Mouse (Mus musculus): ENCODE measurements around the gene Lancl3.

Gene Lancl3

DNA sequence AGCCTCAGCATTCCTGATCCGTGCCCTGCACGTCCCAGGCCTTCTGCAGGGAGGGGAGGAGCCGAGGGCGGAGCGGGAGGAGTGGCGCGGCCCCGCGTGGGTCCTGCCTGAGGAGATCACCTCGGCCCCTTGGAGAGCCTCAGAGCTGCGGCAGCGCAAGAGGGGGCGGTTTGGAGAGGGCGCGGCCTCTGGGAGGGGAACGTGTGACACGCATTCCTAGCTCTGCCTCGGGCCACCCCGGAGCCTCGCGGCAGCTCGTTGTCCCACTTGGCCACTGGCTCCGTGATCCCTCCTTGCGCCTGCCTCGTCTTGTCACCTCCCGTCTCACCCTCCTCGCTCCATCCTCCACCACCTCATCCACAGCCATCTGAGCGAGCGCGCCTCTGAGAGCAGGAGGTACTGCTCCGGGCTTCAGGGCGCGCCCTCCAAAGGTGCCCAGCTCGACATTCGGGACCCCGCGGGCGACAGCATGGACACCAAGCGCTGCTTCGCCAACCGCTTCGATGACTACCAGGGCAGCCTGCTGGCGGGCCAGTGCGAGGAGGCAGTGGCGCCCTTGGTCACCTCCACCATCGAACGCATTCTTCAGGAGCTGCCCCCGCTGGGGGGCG is at the start of gene Lancl3:
TSS of gene Lancl3 (plus strand) at position 142 of the 611 bp plus-strand sequence.
- DNase-seq = peak; percentile 30 to 43

DNA sequence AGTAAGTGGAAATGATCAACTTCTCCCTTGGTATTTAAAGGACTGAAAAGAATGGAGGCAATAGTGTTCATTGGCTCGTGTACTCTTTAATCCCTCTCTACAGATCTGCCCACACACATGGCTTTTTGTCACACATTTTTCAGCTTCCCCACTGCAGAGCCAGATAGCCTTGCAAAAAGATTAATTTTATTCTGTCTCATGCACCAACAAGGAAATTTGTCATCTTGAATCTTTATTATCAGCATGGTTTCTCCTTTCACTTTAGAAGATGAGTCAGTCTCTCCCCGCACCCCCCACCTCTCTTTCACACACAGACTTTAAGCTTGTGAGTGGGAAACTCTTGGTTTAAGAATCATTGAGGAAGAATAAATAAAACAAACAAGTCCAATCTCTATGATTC is 20.7 kb upstream of the Lancl3 start:
- DNase-seq = no peak

DNA sequence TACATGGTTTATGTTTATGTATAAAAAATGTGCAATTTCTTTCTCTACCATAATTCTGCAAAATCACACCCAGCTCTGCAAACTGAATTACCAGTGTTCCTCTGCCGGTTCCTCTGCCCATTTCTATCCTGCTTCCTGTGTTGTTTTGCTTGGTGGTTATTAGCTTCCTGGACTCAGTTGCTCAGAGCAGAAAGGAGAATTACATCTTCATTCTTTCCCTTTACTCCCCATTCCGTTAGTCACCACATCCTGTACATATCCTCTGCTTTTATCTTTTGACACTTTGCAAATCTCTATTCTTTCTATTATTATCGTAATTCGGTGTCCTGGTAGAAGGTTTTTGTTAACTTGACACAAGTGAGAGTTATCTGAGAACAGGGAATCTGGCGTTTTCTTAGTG is 18.1 kb upstream of the Lancl3 start:
- no peak for DNase-seq

DNA sequence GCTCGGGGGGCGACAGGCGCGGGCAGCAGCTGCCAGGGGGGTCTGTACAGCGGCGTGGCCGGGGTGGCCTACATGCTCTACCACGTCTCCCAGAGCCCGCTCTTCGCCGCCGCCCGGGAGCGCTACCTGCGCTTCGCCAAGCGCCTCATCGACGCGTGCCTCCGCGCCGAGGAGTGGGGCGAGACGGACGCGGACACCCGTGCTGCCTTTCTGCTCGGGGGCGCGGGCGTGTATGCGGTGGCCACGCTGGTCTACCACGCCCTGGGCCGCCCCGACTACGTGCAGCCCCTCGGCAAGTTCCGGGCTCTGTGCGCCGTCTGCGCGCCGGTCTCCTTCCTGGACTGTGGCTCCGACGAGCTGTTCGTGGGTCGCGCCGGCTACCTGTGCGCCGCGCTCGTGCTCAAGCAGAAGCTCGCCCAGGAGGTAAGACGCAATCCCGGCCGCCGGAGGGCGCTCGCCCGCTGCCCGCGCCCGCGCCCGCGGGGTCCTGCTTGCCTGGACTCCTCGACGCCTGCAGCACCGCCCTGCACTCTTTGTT is 747 bp downstream of the Lancl3 start:
- peak; percentile 59 to 68 for DNase-seq

DNA sequence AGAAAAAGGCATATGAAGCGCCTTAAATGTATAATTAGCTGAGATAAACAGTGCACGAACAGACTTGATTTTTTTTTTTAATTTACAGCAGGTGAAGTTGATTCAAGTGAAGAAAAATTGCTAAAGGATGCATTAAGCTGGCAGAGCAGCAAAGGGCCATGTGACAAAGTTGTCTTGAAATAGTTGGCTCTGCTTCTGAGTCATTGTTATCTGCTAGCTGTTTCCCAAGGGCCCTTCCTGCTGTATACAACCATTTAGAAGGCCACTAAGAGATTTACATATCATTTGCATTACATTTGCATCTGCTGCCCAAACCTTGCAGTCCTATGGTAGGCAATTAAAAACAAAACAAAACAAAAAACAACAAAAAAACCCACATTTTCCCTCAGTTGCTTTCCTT is 2.3 kb downstream of the Lancl3 start:
- no peak for DNase-seq

DNA sequence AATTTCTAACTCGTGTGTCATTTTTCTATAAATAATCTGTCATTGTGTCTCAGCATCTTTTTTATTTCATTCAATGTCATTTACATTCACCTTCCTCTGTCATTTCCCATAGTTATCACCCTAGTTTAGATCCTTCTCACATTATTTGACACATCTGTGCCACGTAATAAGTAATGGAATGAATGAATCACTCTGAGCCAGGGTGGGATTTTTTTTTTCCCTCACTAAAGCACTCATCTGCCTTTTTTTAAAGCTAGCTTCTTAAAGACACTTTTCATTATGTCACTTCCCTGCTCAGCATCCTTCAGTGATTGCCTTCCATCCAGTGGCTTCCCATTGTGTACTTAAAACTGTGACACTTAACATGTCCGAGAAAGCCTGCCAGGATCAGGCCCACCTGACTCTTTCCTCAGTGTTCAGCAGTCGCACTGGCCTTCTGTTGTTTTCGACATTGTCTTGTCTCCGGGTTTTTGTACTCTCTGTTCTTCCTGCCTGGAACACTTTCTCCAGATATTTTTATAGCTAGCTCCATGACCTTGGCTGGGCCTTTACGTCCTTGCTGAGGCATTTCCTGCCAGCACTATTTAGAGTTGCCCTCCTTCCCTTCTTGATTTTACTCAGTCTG is 3.2 kb downstream of the Lancl3 start:
- DNase-seq = peak in 1 of 2 experiments; percentile 22

DNA sequence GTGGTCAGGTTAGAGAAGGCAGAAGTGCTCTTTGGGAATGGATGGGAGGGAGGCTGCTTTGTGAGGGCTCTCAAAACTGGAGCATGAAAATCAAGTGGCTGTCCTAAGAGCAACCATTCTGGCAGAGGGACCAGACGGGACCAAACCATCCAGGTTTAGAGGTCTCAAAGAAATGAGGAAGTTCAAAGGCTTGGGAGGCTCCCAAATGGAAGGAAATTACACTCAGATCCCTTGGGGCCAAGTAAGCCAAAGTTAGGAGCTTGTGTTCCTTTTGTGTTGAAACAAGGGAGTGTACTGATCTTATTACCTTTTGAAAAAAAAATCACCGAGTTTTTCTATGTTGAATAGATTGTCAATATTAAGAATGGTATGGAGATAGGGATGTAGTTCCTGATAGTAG is 5.4 kb downstream of the Lancl3 start:
- no peak for DNase-seq

DNA sequence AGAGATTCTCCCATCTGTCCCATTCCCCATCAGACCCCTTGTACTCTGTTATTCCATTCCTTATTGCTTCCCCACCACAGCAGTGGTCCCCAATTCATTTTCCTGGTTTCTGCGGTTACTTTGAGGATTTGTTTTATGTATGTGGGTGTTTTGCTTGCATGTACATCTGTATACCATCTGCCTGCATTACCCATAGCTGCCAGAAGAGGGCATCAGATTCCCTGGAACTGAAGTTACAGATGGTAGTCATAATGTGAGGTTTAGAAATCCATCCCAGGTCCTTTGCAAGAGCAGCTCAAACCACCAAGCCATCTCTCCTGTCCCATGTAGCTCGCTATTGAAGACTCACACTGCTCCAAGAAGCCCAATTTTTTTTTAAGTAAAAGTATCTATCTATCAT is 16.5 kb downstream of the Lancl3 start:
- DNase-seq = no peak

DNA sequence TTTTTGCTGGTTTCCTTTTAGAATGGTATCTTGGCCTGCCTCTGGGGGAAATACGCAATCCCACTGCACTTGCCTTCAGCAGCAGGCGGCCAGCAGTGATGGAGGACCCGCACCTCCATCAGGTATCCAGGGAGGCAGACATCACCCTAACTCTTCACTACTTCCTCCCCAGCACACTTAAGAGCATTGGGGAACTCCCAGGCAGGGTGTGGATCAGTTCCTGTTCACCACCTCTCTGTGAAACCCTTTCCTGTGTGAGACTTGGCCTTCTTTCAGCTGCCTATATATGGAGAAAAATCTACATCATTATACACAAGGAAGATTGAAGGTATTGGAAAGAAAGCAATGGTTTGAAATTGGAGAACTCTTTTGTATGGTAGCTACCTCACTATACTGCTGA is 19.9 kb downstream of the Lancl3 start:
- DNase-seq = no peak

DNA sequence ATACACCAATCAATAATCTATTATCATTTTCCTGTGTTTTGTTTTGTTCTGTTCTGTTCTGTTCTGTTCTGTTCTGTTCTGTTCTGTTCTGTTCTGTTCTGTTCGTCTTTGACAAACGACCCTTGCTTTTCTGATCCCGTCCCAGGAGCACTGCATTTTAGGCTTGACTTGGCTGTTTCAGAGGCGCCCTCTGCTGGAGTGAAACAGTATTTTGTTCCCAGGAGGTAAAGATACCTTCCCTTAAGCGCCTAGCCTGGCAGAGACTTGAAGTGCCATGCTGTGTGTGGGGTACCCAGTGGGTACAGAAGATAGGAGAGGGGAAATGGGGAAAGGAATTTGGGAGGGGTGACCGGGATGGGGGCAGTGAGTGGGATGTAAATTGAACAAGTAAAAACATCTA is 21.5 kb downstream of the Lancl3 start:
- peak in 1 of 2 experiments; percentile 49 for DNase-seq

DNA sequence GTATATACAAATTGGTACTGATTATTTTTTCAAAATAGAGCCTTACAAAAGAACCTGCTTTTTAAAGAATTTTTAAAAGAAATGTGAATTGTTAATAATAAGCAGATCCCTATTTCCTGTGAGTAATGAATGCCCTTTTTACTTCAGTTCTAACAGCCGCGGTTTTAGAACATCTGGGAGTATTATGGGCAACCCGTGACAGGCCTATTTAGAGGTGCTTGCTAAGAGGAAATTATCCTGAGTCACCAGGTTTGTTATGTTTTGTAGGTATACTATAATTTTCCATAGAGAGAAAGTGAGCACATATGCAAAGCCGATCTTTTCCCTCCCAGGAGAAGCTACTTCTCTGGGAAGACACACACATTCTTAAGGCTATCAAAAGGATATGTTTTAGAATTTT is 22.0 kb downstream of the Lancl3 start:
- no peak for DNase-seq

DNA sequence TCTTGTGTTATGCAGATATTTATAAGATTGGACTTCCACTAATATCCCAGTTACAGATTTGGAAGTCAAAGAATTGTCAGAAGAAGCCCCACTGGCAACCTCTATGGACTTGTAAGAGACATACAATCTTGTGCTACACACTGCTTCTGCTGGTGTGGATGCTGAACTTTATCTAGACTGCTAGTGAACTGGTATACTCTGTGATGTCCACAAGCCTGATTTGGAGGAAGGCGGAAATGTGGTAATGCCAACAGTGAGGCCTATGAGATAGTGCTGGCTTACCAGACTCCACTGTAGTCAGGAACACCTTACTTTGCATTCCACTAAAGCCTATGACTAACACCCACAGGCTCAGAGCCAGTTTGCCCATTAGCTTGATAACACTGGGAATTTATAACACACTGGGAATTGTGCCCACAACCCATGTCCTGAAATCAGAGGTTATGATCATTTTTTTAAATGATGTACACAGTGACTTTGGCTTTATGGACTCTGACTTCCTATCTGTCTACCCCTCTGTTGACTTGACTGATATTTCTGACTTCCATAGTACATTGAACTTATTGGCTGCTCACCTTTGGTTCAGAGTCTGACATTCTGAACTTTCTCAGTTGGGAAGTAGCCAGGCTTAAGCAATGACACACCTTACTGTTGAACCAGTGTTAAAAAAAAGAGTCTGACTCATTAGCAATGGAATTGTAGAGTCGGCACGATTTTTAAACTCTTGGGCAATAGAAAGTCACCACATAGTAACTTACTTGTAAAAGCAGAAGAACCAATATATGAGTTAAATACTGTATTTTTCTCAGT is 22.9 kb downstream of the Lancl3 start:
- DNase-seq = no peak

DNA sequence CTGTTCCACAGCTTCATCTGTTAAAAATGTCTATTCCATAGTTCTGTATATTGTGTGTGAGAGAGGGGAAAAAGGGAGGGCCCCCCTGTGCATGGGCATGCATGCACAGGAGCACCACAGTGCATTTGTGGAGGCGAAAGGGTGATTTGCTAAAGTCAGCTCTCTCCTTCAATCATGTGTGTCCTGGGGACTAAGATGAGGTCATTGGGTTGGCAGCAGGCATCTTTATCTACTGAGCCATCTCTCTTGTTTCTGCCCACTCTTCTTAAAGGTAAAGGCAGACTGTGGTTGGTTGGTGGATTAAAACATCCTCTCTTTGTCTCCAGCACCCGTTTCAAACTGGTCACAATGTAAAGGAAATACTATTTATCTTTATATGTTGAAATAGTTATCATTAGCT is 27.4 kb downstream of the Lancl3 start:
- DNase-seq = peak in 1 of 2 experiments; percentile 14

DNA sequence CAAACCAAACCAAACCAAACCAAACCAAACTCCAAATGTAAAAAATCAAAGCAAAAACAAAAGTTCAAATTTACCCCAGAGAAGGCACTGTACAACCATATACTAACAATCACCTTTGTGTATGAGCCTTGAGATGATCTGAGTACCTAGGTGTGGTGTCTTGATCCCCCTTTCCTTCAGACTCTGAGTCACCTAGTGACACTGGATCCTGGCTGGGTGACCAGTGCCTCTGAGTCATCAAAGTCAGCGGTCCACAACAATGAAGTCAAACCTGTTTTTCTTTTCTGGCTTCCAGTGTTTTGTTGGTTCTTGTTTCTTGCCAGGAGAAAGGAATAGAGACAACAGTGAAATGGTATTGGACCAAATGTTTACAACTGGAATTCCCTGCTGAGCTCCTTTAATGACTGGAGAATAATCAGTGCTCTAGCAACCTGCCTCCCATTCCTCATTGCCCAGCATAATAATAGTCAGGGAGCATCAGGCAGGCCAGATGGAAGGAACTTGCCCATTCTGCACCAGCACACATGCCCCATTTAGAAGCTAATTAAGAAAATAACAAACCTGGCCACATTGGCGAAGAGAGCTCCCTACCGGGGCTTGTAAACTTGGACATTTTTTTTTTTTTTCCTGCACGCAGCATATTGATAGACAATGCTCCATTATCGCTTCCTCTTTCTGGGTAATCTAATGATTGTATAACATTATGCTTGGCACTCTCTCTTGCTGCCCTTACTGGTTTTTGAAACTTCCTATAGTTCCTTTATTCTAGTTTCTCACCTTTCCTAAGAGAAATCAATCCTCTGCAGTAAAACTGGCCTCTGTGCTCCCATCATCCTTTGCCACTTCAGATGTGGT is 41.3 kb downstream of the Lancl3 start:
- DNase-seq = no peak

DNA sequence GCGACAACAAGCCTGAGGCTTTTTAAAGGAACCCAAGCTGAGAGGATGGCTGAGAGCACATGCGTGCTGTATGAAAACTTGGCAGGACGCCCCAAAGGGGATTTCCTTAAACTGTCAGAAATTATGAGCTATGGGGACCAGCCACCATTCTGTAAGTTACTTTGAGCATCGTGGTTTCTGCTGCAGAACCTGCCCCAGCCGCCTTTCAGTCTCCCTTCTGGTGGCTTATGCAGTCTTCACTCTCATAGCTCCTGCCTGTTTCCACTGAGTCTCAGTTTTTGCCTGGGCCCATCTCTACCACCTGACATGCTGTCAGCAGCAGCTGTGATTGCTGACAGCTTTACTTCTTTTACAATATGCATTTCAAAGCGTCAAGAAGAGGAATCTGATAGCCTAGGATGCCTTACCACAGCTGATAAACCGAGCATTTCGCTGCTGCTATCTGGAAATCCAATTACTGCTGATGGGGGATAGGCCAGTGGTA is 43.7 kb downstream of the Lancl3 start:
- DNase-seq = peak in 1 of 2 experiments; percentile 21

DNA sequence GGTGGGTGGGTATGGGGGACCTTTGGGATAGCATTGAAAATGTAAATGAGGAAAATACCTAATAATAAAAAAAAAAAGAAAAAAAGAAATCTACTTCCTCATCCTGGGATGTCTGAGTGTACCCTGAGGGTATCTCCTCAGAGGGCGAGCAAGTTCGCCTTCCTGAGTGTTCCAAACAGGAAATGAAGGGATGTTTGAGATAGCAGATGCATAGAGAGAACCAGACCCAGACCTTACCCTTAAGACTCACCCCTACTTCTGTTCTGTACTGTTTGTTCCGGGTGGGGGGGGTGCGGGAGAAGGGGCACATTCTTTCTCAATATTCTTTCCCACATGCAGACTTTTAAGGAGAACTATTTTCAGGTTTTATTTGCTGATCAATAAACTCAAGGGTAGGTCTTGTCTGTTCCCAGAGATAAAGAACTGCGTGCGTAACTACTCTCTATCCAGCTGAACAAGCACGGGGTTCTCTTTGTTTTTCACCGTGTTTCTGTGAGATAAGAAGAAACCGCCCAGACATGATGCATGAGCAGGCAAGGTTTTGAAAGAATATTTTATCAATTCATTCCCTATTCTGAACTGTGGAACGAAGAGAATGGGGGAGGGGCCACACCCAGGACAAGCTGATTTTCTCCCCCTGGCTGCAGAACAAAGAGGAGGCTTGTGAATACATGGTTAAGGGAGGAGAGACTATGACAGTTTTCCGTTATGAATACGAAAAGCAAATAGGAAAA is 45.1 kb downstream of the Lancl3 start:
- no peak for DNase-seq

DNA sequence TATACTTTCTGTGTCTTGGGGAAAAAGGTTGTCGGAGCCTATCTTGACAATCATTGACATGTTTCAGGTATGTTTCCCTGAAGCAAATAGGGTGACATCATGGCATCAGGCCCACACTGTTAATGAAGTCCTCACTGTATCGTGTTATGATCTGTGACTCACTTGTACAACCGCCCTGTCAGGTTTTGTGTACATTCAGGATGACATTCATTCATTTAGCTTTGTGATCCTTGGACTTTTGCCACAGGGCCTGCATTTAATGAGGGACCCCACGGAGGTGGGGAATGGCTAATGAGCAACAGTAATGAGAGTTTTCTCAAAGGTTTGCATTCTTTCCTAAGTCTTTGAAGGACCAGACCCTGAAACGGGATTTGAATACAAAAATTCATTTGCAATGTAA is 49.2 kb downstream of the Lancl3 start:
- DNase-seq = no peak

DNA sequence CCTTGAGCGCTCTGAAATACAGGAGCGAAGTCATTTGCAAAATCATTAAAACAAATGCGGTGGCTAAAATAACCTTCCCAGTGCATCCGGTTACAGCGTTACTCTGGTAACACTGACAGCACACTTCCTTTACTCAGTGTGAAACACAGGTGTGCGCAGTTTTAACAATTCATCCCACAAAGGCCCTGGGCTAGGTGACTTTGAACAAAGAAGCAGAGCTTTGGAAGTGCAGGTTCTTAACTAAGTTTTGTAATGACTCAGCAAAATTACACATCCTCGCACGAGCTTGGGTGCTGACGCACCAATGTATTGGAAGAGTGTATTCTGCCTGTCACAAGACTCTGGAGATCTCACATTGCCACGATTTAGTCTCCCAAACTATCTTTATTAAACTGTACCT is 54.3 kb downstream of the Lancl3 start:
- no peak for DNase-seq

DNA sequence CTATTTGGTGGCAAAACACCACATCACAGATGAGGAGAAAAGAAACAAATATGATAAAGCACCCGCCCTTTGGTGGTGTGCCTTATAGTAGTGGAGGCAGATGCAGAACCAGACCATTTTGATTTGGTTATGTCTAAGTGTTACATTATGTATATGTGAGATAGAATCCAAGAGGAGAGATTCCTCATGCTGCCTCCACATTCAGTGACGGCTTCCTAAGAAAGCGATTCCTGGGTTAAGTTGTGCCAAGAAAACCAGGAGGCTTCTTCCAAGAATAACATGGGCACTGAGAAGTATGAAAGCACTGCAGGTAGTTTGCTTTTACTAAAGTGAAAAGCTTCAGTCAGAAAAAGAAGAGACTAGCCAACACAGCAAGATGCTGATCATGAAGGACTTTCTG is 55.2 kb downstream of the Lancl3 start:
- no peak for DNase-seq

DNA sequence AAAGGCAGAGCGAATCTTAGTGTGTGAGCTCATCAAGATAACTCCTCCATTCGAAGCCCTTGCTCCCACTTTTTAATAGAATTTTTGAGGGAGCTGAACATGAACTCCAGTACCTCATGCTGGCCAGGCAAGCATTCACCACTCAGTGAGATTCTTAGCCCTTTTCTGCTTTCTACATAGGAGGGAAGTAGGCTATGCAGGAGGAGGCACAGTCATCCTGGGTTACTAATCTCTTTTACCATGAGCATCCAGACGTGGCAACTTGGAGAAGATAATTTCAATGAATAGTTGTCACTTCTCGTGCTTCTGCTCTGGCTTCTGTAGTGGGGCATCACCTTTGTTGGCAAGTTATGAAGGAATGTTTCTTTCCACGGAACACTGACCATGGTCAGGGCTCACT is 57.1 kb downstream of the Lancl3 start, which contains the start of gene Gm14862:
TSS of gene Gm14862 (minus strand) at position 134 of the 400 bp plus-strand sequence.
- DNase-seq = no peak

DNA sequence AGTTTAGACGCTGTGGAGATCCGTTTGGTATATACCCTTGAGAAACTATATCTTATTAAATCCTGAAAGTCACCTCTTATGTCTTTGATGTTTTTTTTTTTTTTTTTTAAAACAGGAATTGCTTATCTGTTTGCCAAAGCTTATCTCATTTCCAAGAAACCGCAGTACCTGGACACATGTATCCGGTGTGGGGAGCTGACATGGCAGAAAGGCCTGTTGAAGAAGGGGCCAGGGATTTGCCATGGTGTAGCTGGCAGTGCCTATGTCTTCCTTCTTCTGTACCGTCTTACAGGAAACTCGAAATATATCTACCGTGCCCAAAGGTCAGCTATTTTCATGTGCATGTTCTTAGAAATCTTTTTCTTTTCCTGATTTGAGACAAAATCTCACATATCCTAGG is 58.1 kb downstream of the Lancl3 start:
- no peak for DNase-seq

DNA sequence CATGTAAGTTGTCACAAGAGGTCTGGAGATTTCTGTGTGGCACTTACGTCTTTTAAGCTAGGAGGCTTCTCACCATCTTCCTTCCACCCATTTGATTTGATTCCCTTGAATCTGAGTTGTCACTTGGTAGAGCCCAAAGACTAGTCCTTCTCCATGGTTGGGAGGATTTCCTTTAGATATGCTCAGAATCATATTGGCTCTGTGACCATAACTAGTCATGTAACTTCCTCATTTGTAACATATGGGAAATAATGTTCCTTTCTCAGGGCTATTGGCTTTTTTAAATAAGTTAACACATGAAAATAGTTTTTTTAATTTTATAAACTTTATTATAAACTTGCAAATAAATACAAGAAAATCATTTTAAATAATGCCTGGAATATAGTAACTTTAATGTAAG is 59.6 kb downstream of the Lancl3 start:
- DNase-seq = no peak
